Mouse (Mus musculus) CH12.LX (cell line): ENCODE data around the gene Poc1b. TPM values are rescaled to one million over a fixed set of nuclear protein-coding genes. Genes with fewer than 3 reads are reported as not detected.

Experiments
- DNase-seq: peaks from one replicate; pipeline ENCODE4 v3.0.0-alpha.2; 2013; ENCODE audit errors: extremely low read depth
- H3K27ac ChIP-seq: 2 replicates; pipeline ENCODE4 v1.5.1; 2012; ENCODE audit warnings: low read depth, mild to moderate bottlenecking, control low read depth, moderate library complexity; ENCODE audit not compliant: insufficient read depth
- H3K27me3 ChIP-seq: replicated peaks from 2 replicates; pipeline ENCODE3; 2012; ENCODE audit warnings: inconsistent platforms
- H3K36me3 ChIP-seq, 2 experiments: replicated peaks in 1 of 2; 2 replicates each; pipeline versions ENCODE3 to v1.6.1; 2012; ENCODE audit warnings: inconsistent platforms in 1 of 2, low read length in 1 of 2, mild to moderate bottlenecking in 1 of 2, mixed read lengths in 1 of 2, moderate library complexity in 1 of 2; ENCODE audit not compliant: control insufficient read depth in 1 of 2, insufficient read depth in 1 of 2
- H3K4me1 ChIP-seq, 2 experiments: 2 replicates each; pipeline ENCODE4 v1.6.1; 2012; ENCODE audit warnings: inconsistent platforms in 1 of 2, moderate library complexity in 1 of 2; ENCODE audit not compliant: insufficient read depth in 2 of 2, control insufficient read depth in 1 of 2
- H3K4me2 ChIP-seq: 2 replicates; pipeline ENCODE4 v1.6.1; 2012; ENCODE audit warnings: low read depth, mild to moderate bottlenecking, control low read depth; ENCODE audit not compliant: poor library complexity, insufficient read depth, severe bottlenecking
- H3K4me3 ChIP-seq, 3 experiments: fragments of 150-350 bp in 1 of 3; sonication (generic) in 1 of 3; replicated peaks in 1 of 3; 2 replicates each; pipeline versions ENCODE3 to v1.5.1; 2011 to 2012; ENCODE audit warnings: low read depth in 2 of 3, low read length in 2 of 3, mild to moderate bottlenecking in 2 of 3, moderate library complexity in 2 of 3, control low read depth in 1 of 3, improper control_type of control experiment in 1 of 3, inconsistent platforms in 1 of 3, mixed read lengths in 1 of 3; ENCODE audit not compliant: poor library complexity in 1 of 3
- H3K79me2 ChIP-seq: replicated peaks from 2 replicates; pipeline ENCODE4 v1.6.1; 2012; ENCODE audit warnings: mild to moderate bottlenecking, moderate library complexity; ENCODE audit not compliant: control insufficient read depth, poor library complexity, insufficient read depth, severe bottlenecking; ENCODE audit errors: extremely low read depth
- H3K9ac ChIP-seq: 2 replicates; pipeline ENCODE4 v1.6.1; 2012; ENCODE audit warnings: low read depth, mild to moderate bottlenecking, control low read depth, moderate library complexity; ENCODE audit not compliant: insufficient read depth
- H3K9me3 ChIP-seq: replicated peaks from 2 replicates; pipeline ENCODE3; 2012; ENCODE audit warnings: low read length, inconsistent platforms, mixed read lengths
- CHD1 ChIP-seq: IDR thresholded peaks from 2 replicates; pipeline ENCODE4 v1.6.1; 2012; ENCODE audit warnings: low read depth, low read length, improper control_type of control experiment, inconsistent platforms
- CTCF ChIP-seq, 2 experiments: IDR thresholded peaks in 1 of 2; conservative IDR thresholded peaks in 1 of 2; 2 replicates each; pipeline ENCODE4 v1.5.1; 2011 to 2012; ENCODE audit warnings: low read depth in 2 of 2, low read length in 2 of 2, improper control_type of control experiment in 1 of 2, inconsistent platforms in 1 of 2, mild to moderate bottlenecking in 1 of 2, moderate library complexity in 1 of 2
- E2F4 ChIP-seq: IDR thresholded peaks from 2 replicates; pipeline ENCODE4 v1.6.1; 2011; ENCODE audit warnings: low read depth, low read length, improper control_type of control experiment; ENCODE audit not compliant: insufficient replicate concordance
- ELF1 ChIP-seq: IDR thresholded peaks from 2 replicates; pipeline ENCODE4 v1.6.1; 2014; ENCODE audit warnings: low read depth, mild to moderate bottlenecking, inconsistent platforms, low read length, improper control_type of control experiment
- ETS1 ChIP-seq: conservative IDR thresholded peaks from 2 replicates; pipeline ENCODE4 v1.6.1; 2012; ENCODE audit warnings: low read depth, mild to moderate bottlenecking, inconsistent platforms, low read length, improper control_type of control experiment, moderate library complexity
- HCFC1 ChIP-seq: IDR thresholded peaks from 2 replicates; pipeline ENCODE4 v1.6.1; 2012; ENCODE audit warnings: low read depth, mild to moderate bottlenecking, inconsistent platforms, low read length, improper control_type of control experiment
- JUN ChIP-seq: IDR thresholded peaks from 2 replicates; pipeline ENCODE4 v1.6.1; 2011; ENCODE audit warnings: low read depth, mild to moderate bottlenecking, low read length, improper control_type of control experiment, moderate library complexity; ENCODE audit not compliant: insufficient read depth
- MAX ChIP-seq: IDR thresholded peaks from 2 replicates; pipeline ENCODE4 v1.6.1; 2011; ENCODE audit warnings: low read length, improper control_type of control experiment
- MEF2A ChIP-seq: IDR thresholded peaks from 2 replicates; pipeline ENCODE4 v1.6.1; 2014; ENCODE audit warnings: low read depth, mild to moderate bottlenecking, inconsistent platforms, low read length, improper control_type of control experiment, borderline replicate concordance
- MXI1 ChIP-seq: IDR thresholded peaks from 2 replicates; pipeline ENCODE4 v1.6.1; 2011; ENCODE audit warnings: mild to moderate bottlenecking, low read depth, low read length, improper control_type of control experiment
- MYC ChIP-seq: IDR thresholded peaks from 2 replicates; pipeline ENCODE4 v1.6.1; 2011; ENCODE audit warnings: low read depth, mild to moderate bottlenecking, improper control_type of control experiment, low read length
- NRF1 ChIP-seq: IDR thresholded peaks from 2 replicates; pipeline ENCODE4 v1.6.1; 2014; ENCODE audit warnings: low read depth, mild to moderate bottlenecking, inconsistent platforms, low read length, improper control_type of control experiment, moderate library complexity
- PAX5 ChIP-seq: IDR thresholded peaks from 2 replicates; pipeline ENCODE4 v1.6.1; 2012; ENCODE audit warnings: low read length, inconsistent platforms, mixed read lengths
- POLR2A ChIP-seq: IDR thresholded peaks from 2 replicates; pipeline ENCODE4 v1.6.1; 2011; ENCODE audit warnings: low read depth, mild to moderate bottlenecking, improper control_type of control experiment, low read length
- POLR2AphosphoS2 ChIP-seq: IDR thresholded peaks from 2 replicates; pipeline ENCODE4 v1.6.1; 2011; ENCODE audit warnings: low read depth, low read length, improper control_type of control experiment
- RAD21 ChIP-seq: IDR thresholded peaks from 2 replicates; pipeline ENCODE4 v1.6.1; 2011; ENCODE audit warnings: low read depth, mild to moderate bottlenecking, low read length, improper control_type of control experiment, moderate library complexity
- RCOR1 ChIP-seq: conservative IDR thresholded peaks from 2 replicates; pipeline ENCODE4 v1.6.1; 2012; ENCODE audit warnings: low read depth, mild to moderate bottlenecking, inconsistent platforms, low read length, improper control_type of control experiment
- SMC3 ChIP-seq: IDR thresholded peaks from 2 replicates; pipeline ENCODE4 v1.6.1; 2011; ENCODE audit warnings: low read depth, low read length, improper control_type of control experiment
- TCF12 ChIP-seq: IDR thresholded peaks from 2 replicates; pipeline ENCODE4 v1.6.1; 2014; ENCODE audit warnings: low read depth, mild to moderate bottlenecking, inconsistent platforms, low read length, improper control_type of control experiment
- UBTF ChIP-seq: IDR thresholded peaks from 2 replicates; pipeline ENCODE4 v1.6.1; 2012; ENCODE audit warnings: low read depth, mild to moderate bottlenecking, inconsistent platforms, low read length, improper control_type of control experiment, moderate library complexity
- USF1 ChIP-seq: IDR thresholded peaks from 2 replicates; pipeline ENCODE4 v1.6.1; 2014; ENCODE audit warnings: low read depth, mild to moderate bottlenecking, inconsistent platforms, low read length, improper control_type of control experiment
- USF2 ChIP-seq: conservative IDR thresholded peaks from 2 replicates; pipeline ENCODE4 v1.6.1; 2011; ENCODE audit warnings: low read depth, low read length, improper control_type of control experiment
- ZC3H11A ChIP-seq: IDR thresholded peaks from 2 replicates; pipeline ENCODE4 v1.6.1; 2012; ENCODE audit warnings: low read depth, mild to moderate bottlenecking, inconsistent platforms, low read length, improper control_type of control experiment
- ZMIZ1 ChIP-seq: IDR thresholded peaks from 2 replicates; pipeline ENCODE4 v1.6.1; 2012; ENCODE audit warnings: low read depth, mild to moderate bottlenecking, inconsistent platforms, low read length, improper control_type of control experiment
- ZNF384 ChIP-seq: IDR thresholded peaks from 2 replicates; pipeline ENCODE4 v1.6.1; 2012; ENCODE audit warnings: low read depth, low read length, improper control_type of control experiment, inconsistent platforms
- dilution Hi-C: fragments of 300-500 bp; cut with MboI; formaldehyde crosslinking; loops from 2 replicates; pipeline ENCODE4 v1.14.3; 2020; ENCODE audit warnings: low sequenced_read_pairs; ENCODE audit not compliant: extremely low pct_unique_long_range_greater_than_20kb, extremely low pct_ligation_motif_present
- in situ Hi-C: fragments of 300-500 bp; cut with MboI; formaldehyde crosslinking; loops from 3 replicates; pipeline ENCODE4 v1.14.3; 2019; ENCODE audit warnings: low sequenced_read_pairs, low pct_ligation_motif_present, low pct_unique_long_range_greater_than_20kb, mixed read lengths
- polyA plus RNA-seq: library from polyadenylated mRNA; unstranded; fragments of >175 nt; gene quantifications from 2 replicates; pipeline ENCODE4 v1.2.1, GENCODE M21; 2012; ENCODE audit warnings: low read depth; ENCODE audit not compliant: insufficient read length
- total RNA-seq, 2 experiments: library from RNA; depleted of rRNA; stranded (reverse); fragments of 300-350 nt in 1 of 2; fragments of >200 nt in 1 of 2; gene quantifications; 2 replicates each; pipeline ENCODE4 v1.2.3; 2012 to 2014

Gene Poc1b
- total and polyA plus RNA-seq, 3 experiments = 3.8 to 18.2 (median 5.6) TPM

DNA sequence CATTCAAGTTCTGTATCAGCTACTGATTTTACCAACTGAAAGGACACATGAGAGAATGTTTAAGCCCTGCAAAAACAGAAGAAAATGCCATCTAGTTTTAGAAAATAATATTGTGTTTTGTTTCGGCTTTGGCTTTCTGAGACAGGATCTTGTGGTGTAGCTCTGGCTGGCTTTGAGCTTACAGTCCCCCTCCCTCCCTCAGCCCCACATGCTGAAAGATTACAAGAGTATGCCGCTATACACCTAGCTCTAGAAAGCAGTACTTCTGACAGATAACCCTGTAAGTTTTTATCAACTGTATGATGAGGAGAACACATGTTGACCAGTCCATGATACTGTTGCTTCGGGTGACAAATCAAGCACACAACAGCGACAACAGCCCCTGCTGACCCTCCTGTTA is 12.6 kb downstream of the Poc1b start:
- no peak for DNase-seq
- H3K36me3 ChIP-seq = peaks cover 0 to 24% of the 10 kb centered on the region in 2 experiments
- in situ Hi-C loops (no loop called here), dilution Hi-C loops (no loop called here)
- H3K27ac ChIP-seq = no peak overlapping the region
- H3K9ac ChIP-seq = no peak overlapping the region
- no peaks in the 10 kb centered on the region for H3K27me3 ChIP-seq
- no peak overlapping the region for H3K4me2 ChIP-seq
- H3K4me3 ChIP-seq = no peak overlapping the region
- no peaks in the 10 kb centered on the region for H3K4me1 ChIP-seq
- H3K9me3 ChIP-seq = no peaks in the 10 kb centered on the region
- no peaks in the 10 kb centered on the region for H3K79me2 ChIP-seq
- TF ChIP-seq USF1 = no peak
- TF ChIP-seq PAX5 = no peak
- no peak for TF ChIP-seq POLR2AphosphoS2
- TF ChIP-seq RCOR1 = no peak
- TF ChIP-seq ZNF384 = no peak
- TF ChIP-seq POLR2A = no peak
- no peak for TF ChIP-seq UBTF
- TF ChIP-seq CHD1 = no peak
- TF ChIP-seq NRF1 = no peak
- TF ChIP-seq, all 38 proteins: peak for 0

DNA sequence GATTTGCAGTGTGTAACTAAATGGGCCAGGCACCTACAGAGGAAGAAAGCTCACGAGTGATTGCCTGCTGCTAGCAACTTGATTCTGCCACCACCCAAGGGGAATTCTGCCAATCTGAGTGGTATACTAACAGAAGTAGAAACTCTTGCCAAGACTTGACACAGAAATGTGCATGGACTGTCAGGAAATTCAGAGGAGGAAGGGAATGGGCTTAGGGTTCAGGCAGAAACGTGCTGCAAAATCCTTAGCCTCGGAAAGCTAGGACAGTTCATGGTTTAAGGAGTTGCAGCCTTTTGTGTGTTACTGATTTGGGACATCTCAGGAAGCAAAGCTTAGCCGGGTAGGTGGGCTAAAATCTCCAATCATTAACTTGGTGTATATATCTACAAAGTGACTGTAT is 19.4 kb downstream of the Poc1b start, which contains the start of gene Phxr2:
Phxr2 (minus strand) TSS at position 101 of the 400 bp plus-strand sequence.
- no peaks in the 10 kb centered on the region for H3K79me2 ChIP-seq
- no peak for DNase-seq
- no peaks in the 10 kb centered on the region for H3K9me3 ChIP-seq
- no peak within 1 kb of the TSS for H3K27ac ChIP-seq
- dilution Hi-C loops (no loop called here), in situ Hi-C loops (no loop called here)
- H3K4me3 ChIP-seq = no peak within 1 kb of the TSS
- H3K9ac ChIP-seq = no peak within 1 kb of the TSS
- TF ChIP-seq UBTF (no peak), ZMIZ1 (no peak), MXI1 (no peak), ETS1 (no peak), ZC3H11A (no peak), MEF2A (no peak)
- H3K4me1 ChIP-seq = peaks cover 8 to 43% of the 10 kb centered on the region in 2 experiments; a peak in 3 of 4 replicates
- H3K4me2 ChIP-seq = no peak within 1 kb of the TSS
- no peaks in the 10 kb centered on the region for H3K27me3 ChIP-seq
- peaks cover 0 to 40% of the 10 kb centered on the region in 2 experiments for H3K36me3 ChIP-seq

DNA sequence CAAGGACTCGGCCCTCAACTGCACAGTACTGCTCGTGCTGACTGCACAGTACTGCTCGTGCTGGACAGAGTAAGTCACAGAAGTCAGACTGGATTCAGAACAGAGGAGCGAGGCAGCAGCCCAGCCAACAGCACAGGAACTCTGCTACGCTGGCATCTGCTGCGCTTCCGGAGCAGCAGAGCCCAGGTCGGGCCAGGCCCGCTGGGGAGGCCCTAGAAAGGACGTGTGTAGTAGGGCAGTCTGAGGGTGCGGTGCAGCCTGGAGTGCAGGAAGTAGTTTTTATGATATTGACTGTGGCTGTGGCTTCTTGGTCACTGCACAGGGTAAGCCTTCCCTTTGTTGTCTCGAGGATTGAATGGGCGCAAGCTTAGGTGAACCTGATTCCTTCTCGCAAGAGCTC is 20.1 kb downstream of the Poc1b start:
- Histone ChIP-seq H3K9ac (no peak overlapping the region), H3K4me3 (no peak overlapping the region), H3K36me3 (peaks cover 1 to 47% of the 10 kb centered on the region in 2 experiments), H3K9me3 (no peaks in the 10 kb centered on the region), H3K4me1 (peaks cover 8 to 50% of the 10 kb centered on the region in 2 experiments; a peak in 3 of 4 replicates)
- dilution Hi-C loops = no loop called here
- no peak for DNase-seq
- in situ Hi-C loops = no loop called here
- no peak for TF ChIP-seq POLR2A
- no peak for TF ChIP-seq MYC
- TF ChIP-seq ZMIZ1 = no peak
- no peak for TF ChIP-seq SMC3
- TF ChIP-seq USF2 = no peak
- TF ChIP-seq CTCF (conservative IDR thresholded peaks at IDR 0.05 in 1 of 2, IDR thresholded peaks at IDR 0.05 in 1 of 2; ENCODE audit: low read depth in 2 of 2, low read length in 2 of 2) = no peak
- no peak for TF ChIP-seq ELF1
- no peak for TF ChIP-seq RCOR1
- no peak for TF ChIP-seq MAX
- TF ChIP-seq CHD1 = no peak
- no peak for TF ChIP-seq TCF12
- TF ChIP-seq MXI1 = no peak
- TF ChIP-seq HCFC1 = no peak
- TF ChIP-seq ETS1 = no peak
- TF ChIP-seq RAD21 = no peak
- TF ChIP-seq E2F4 = no peak
- no peak for TF ChIP-seq JUN
- TF ChIP-seq USF1 = no peak
- TF ChIP-seq, all 38 proteins: peak for 0
- Histone ChIP-seq H3K27ac (no peak overlapping the region), H3K4me2 (no peak overlapping the region), H3K27me3 (no peaks in the 10 kb centered on the region), H3K79me2 (no peaks in the 10 kb centered on the region)
